Mouse (Mus musculus): Measurements from ENCODE around the gene Ube2b. TPM values are rescaled to one million over a fixed set of nuclear protein-coding genes. Genes with fewer than 3 reads are reported as not detected.
A peak's percentile ranks its signal among the peaks of the same experiment; 100 is the strongest.

Gene Ube2b
- total and polyA plus RNA-seq, 3 experiments, result 35.4 to 112 TPM; not detected in 1

- H3K79me2 ChIP-seq (ENCODE audit: control insufficient read depth, insufficient read depth, low read length, poor library complexity), result no peaks in the 10 kb centered on the region
- peak overlapping the region; percentile 26 for H3K9ac ChIP-seq (ENCODE audit: control insufficient read depth, low read depth, low read length, poor library complexity, severe bottlenecking)
- no peak overlapping the region for H3K27ac ChIP-seq (ENCODE audit: control insufficient read depth, low read depth, low read length)
- H3K36me3 ChIP-seq (ENCODE audit: control insufficient read depth in 1 of 2, insufficient read depth in 2 of 2, low read length in 2 of 2), result peaks cover 0 to 31% of the 10 kb centered on the region in 2 experiments; a peak in 2 of 4 replicates
- H3K4me1 ChIP-seq (ENCODE audit: control insufficient read depth in 1 of 2, insufficient read depth in 2 of 2, low read length in 2 of 2), result peaks cover 30 to 37% of the 10 kb centered on the region in 2 experiments
- no peaks in the 10 kb centered on the region for H3K27me3 ChIP-seq (ENCODE audit: control insufficient read depth in 1 of 2, insufficient read depth in 2 of 2, low read length in 2 of 2)
- TF ChIP-seq RCOR1 (IDR thresholded peaks at IDR 0.05; ENCODE audit: low read depth, low read length) (no peak), MAX (IDR thresholded peaks at IDR 0.05; ENCODE audit: low read length) (no peak), ZMIZ1 (IDR thresholded peaks at IDR 0.05; ENCODE audit: low read depth, low read length) (no peak), ELF1 (IDR thresholded peaks at IDR 0.05; ENCODE audit: low read depth, low read length) (no peak), JUND (IDR thresholded peaks at IDR 0.05; ENCODE audit: low read depth, low read length) (no peak), E2F4 (IDR thresholded peaks at IDR 0.05; ENCODE audit: borderline replicate concordance, low read depth, low read length) (no peak), MYB (IDR thresholded peaks at IDR 0.05; ENCODE audit: low read depth, low read length) (no peak), CHD1 (IDR thresholded peaks at IDR 0.05; ENCODE audit: low read depth, low read length) (no peak), POLR2AphosphoS2 (IDR thresholded peaks at IDR 0.05; ENCODE audit: low read length) (no peak), USF2 (IDR thresholded peaks at IDR 0.05; ENCODE audit: borderline replicate concordance in 1 of 2, insufficient read depth in 1 of 2, low read depth in 1 of 2, low read length in 2 of 2) (no peak), CTCF (IDR thresholded peaks at IDR 0.05 in 2 of 3, conservative IDR thresholded peaks at IDR 0.05 in 1 of 3; ENCODE audit: control insufficient read depth in 1 of 3, insufficient read depth in 1 of 3, low read depth in 2 of 3, low read length in 3 of 3, poor library complexity in 1 of 3, severe bottlenecking in 1 of 3) (no peak), POLR2AphosphoS5 (IDR thresholded peaks at IDR 0.05; ENCODE audit: borderline replicate concordance, low read depth, low read length) (no peak), NRF1 (IDR thresholded peaks at IDR 0.05; ENCODE audit: insufficient read depth, low read depth, low read length, poor library complexity, severe bottlenecking) (no peak), GABPA (IDR thresholded peaks at IDR 0.05; ENCODE audit: low read depth, low read length) (no peak), HCFC1 (IDR thresholded peaks at IDR 0.05; ENCODE audit: low read depth, low read length) (no peak)
- DNase-seq (ENCODE audit: low read depth, low spot score), result peak; percentile 57
- peak overlapping the region in 1 of 2 experiments; percentile 22; a peak in 2 of 4 replicates for H3K4me3 ChIP-seq (ENCODE audit: control insufficient read depth in 1 of 2, insufficient read depth in 1 of 2, low read depth in 2 of 2, low read length in 2 of 2)
- H3K9me3 ChIP-seq (replicated peaks; ENCODE audit: insufficient read depth, low read length), result no peaks in the 10 kb centered on the region
Measured at GRCm38 (mm10) chr11:52046446-52047165, 46.0 kb upstream of the Ube2b start.

GRCm38 (mm10) chr11:52044156-52044555 is 43.6 kb upstream of the Ube2b start:
- peak; percentile 75 for DNase-seq (ENCODE audit: low read depth, low spot score)
- TF ChIP-seq GABPA (IDR thresholded peaks at IDR 0.05; ENCODE audit: low read depth, low read length), result peak; percentile 91
- TF ChIP-seq TCF12 (IDR thresholded peaks at IDR 0.05; ENCODE audit: low read depth, low read length), result no peak
- 0 out of 2 replicates have a peak, but pooled peaks have one; percentile 7 for TF ChIP-seq MAX (IDR thresholded peaks at IDR 0.05; ENCODE audit: low read length)
- peak in 1 of 2 experiments; percentile 43; a peak in 2 of 4 replicates for TF ChIP-seq EP300 (IDR thresholded peaks at IDR 0.05; ENCODE audit: low read depth in 1 of 2, low read length in 2 of 2)
- TF ChIP-seq GATA1 (IDR thresholded peaks at IDR 0.05; ENCODE audit: low read depth, low read length), result no peak
- peak; percentile 88 for TF ChIP-seq MAFK (IDR thresholded peaks at IDR 0.05; ENCODE audit: borderline replicate concordance, low read depth, low read length)
- peak; percentile 36; the same call in 1 of the 2 replicates for TF ChIP-seq ETS1 (IDR thresholded peaks at IDR 0.05; ENCODE audit: low read depth, low read length)
- TF ChIP-seq ZKSCAN1 (IDR thresholded peaks at IDR 0.05; ENCODE audit: low read depth, low read length), result no peak

More at GRCm38 (mm10) chr11:52044156-52044555, 43.6 kb upstream of the Ube2b start:
- peaks cover 0 to 31% of the 10 kb centered on the region in 2 experiments; a peak in 2 of 4 replicates for H3K36me3 ChIP-seq (ENCODE audit: control insufficient read depth in 1 of 2, insufficient read depth in 2 of 2, low read length in 2 of 2)
- H3K4me1 ChIP-seq (ENCODE audit: control insufficient read depth in 1 of 2, insufficient read depth in 2 of 2, low read length in 2 of 2), result peaks cover 30 to 37% of the 10 kb centered on the region in 2 experiments
- H3K27ac ChIP-seq (ENCODE audit: control insufficient read depth, low read depth, low read length), result peak overlapping the region; percentile 65
- H3K9ac ChIP-seq (ENCODE audit: control insufficient read depth, low read depth, low read length, poor library complexity, severe bottlenecking), result peak overlapping the region; percentile 11; the same call in 1 of the 2 replicates
- no peaks in the 10 kb centered on the region for H3K79me2 ChIP-seq (ENCODE audit: control insufficient read depth, insufficient read depth, low read length, poor library complexity)
- no peaks in the 10 kb centered on the region for H3K27me3 ChIP-seq (ENCODE audit: control insufficient read depth in 1 of 2, insufficient read depth in 2 of 2, low read length in 2 of 2)
- H3K9me3 ChIP-seq (replicated peaks; ENCODE audit: insufficient read depth, low read length), result no peaks in the 10 kb centered on the region
- H3K4me3 ChIP-seq (ENCODE audit: control insufficient read depth in 1 of 2, insufficient read depth in 1 of 2, low read depth in 2 of 2, low read length in 2 of 2), result no peak overlapping the region

Measured in MEL (cell line).